Mouse (Mus musculus): ENCODE results near the gene Snapc4.

Gene Snapc4

DNA sequence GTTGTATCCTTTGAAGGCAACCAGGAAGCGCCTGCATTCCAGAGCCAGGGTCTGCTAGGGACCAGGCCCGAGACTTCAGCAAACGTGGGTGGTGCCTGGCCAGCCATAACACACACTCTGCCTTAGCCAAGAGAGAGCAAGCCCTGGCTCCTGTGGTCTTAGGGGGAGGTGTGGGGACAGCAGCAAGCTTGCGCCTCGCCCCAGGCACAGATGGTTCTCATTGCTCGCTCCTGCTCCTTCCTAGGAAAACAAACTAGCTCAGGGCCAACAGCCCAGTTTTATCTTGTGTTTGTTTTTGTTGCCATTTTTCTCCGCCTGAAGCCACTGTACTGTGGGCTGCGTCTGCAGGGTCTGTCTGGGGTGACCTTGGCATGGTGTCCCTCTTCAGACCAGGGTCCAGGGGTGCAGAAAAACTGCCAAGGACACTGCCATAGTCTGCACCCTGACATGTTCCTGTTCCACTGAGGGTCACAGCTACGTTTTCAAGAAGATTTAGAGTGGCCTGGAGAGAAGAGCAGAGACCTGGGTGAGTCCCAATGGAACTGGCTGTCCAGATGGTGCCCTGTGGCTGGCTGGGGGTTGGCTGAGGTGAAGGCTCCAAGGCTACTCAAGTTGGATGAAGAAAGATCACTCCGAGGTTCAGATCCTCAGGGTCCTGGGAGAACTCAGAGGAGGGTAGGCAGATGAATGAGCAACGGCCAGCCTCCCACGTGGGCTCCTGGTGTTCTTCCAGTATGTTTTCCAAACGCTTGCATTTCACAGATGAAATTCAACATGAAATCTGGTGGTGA lies 66.0 kb downstream of the Snapc4 start:
- DNase-seq (ENCODE audit: low read depth, low spot score): no peak

DNA sequence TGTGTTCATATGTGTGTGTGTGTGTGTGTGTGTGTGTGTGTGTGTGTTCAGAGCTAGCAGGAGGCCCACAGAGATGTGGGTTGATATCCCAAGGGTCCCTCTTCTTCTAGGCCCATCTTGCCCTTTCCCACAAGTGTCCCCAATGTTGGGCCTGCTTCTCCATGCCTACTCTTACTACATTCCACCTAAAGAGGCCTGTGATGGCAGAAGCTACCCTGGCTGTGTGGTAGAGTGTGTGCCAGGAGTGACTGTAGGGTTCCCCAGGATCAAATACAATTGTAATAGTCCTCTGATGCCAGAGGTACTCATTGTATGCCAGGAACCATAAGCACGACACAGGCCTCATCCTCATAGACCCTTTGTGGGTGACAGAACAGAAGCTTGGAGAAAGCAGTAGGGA lies 67.1 kb downstream of the Snapc4 start:
- DNase-seq (ENCODE audit: low read depth, low spot score): no peak

DNA sequence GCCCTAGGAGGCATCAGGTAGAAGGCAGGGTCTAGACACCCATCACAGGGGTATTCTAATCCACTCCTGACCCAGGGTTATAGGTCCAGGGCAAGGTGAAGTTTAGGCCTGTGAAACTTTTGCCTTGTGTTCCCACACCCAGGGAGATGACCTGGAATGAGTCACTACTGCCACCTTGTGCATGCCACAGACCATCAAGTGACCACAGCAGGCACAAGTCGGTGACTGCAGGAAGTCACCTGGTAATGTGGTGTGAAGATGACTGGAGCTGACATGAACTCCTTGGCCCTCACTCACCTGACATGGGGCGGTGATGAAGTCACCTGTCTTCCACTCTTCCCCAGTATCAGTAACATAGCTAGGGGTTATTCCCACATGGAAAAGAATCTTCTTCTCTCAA lies 67.6 kb downstream of the Snapc4 start:
- DNase-seq (ENCODE audit: low read depth, low spot score): no peak
